Mouse (Mus musculus): Measurements from ENCODE around the gene Rasal2. TPM values are rescaled to one million over a fixed set of nuclear protein-coding genes. Genes with fewer than 3 reads are reported as not detected.

The Rasal2 gene
- total and polyA plus RNA-seq, 3 experiments, result 1.5 to 3.2 TPM; not detected in 1

GRCm38 (mm10) chr1:157169292-157169691 lies 243.1 kb downstream of the Rasal2 start:
- Histone ChIP-seq H3K27ac (ENCODE audit: control insufficient read depth, low read depth, low read length) (no peak overlapping the region), H3K36me3 (ENCODE audit: control insufficient read depth in 1 of 2, insufficient read depth in 2 of 2, low read length in 2 of 2) (no peaks in the 10 kb centered on the region)

GRCm38 (mm10) chr1:157168891-157169290 lies 243.5 kb downstream of the Rasal2 start:
- Histone ChIP-seq H3K79me2 (ENCODE audit: control insufficient read depth, insufficient read depth, low read length, poor library complexity) (no peaks in the 10 kb centered on the region), H3K27ac (ENCODE audit: control insufficient read depth, low read depth, low read length) (no peak overlapping the region), H3K36me3 (ENCODE audit: control insufficient read depth in 1 of 2, insufficient read depth in 2 of 2, low read length in 2 of 2) (no peaks in the 10 kb centered on the region), H3K4me3 (ENCODE audit: control insufficient read depth in 1 of 2, insufficient read depth in 1 of 2, low read depth in 2 of 2, low read length in 2 of 2) (no peak overlapping the region), H3K4me1 (ENCODE audit: control insufficient read depth in 1 of 2, insufficient read depth in 2 of 2, low read length in 2 of 2) (no peaks in the 10 kb centered on the region), H3K9me3 (replicated peaks; ENCODE audit: insufficient read depth, low read length) (no peaks in the 10 kb centered on the region), H3K27me3 (ENCODE audit: control insufficient read depth in 1 of 2, insufficient read depth in 2 of 2, low read length in 2 of 2) (no peaks in the 10 kb centered on the region), H3K9ac (ENCODE audit: control insufficient read depth, low read depth, low read length, poor library complexity, severe bottlenecking) (no peak overlapping the region)
- no peak for DNase-seq (ENCODE audit: low read depth, low spot score)
- TF ChIP-seq POLR2AphosphoS2 (IDR thresholded peaks at IDR 0.05; ENCODE audit: low read length) (no peak), GABPA (IDR thresholded peaks at IDR 0.05; ENCODE audit: low read depth, low read length) (no peak), POLR2A (IDR thresholded peaks at IDR 0.05; ENCODE audit: control insufficient read depth in 1 of 2, insufficient read depth in 1 of 2, low read depth in 1 of 2, low read length in 2 of 2, poor library complexity in 1 of 2) (no peak), UBTF (IDR thresholded peaks at IDR 0.05; ENCODE audit: borderline replicate concordance, insufficient read depth, low read depth, low read length) (no peak), SIN3A (IDR thresholded peaks at IDR 0.05; ENCODE audit: low read length) (no peak), CTCF (IDR thresholded peaks at IDR 0.05 in 2 of 3, conservative IDR thresholded peaks at IDR 0.05 in 1 of 3; ENCODE audit: control insufficient read depth in 1 of 3, insufficient read depth in 1 of 3, low read depth in 2 of 3, low read length in 3 of 3, poor library complexity in 1 of 3, severe bottlenecking in 1 of 3) (no peak), GATA1 (IDR thresholded peaks at IDR 0.05; ENCODE audit: low read depth, low read length) (no peak), MYC (IDR thresholded peaks at IDR 0.05; ENCODE audit: low read depth, low read length) (no peak), USF2 (IDR thresholded peaks at IDR 0.05; ENCODE audit: borderline replicate concordance in 1 of 2, insufficient read depth in 1 of 2, low read depth in 1 of 2, low read length in 2 of 2) (no peak), MEF2A (IDR thresholded peaks at IDR 0.05; ENCODE audit: extremely low read depth, insufficient replicate concordance, low read depth, low read length, poor library complexity, severe bottlenecking) (no peak), ETS1 (IDR thresholded peaks at IDR 0.05; ENCODE audit: low read depth, low read length) (no peak), MYB (IDR thresholded peaks at IDR 0.05; ENCODE audit: low read depth, low read length) (no peak), BHLHE40 (IDR thresholded peaks at IDR 0.05; ENCODE audit: borderline replicate concordance, low read depth, low read length) (no peak), ZMIZ1 (IDR thresholded peaks at IDR 0.05; ENCODE audit: low read depth, low read length) (no peak), ZC3H11A (IDR thresholded peaks at IDR 0.05; ENCODE audit: low read depth, low read length) (no peak)

More at GRCm38 (mm10) chr1:157169292-157169691, 243.1 kb downstream of the Rasal2 start:
- Histone ChIP-seq H3K4me3 (ENCODE audit: control insufficient read depth in 1 of 2, insufficient read depth in 1 of 2, low read depth in 2 of 2, low read length in 2 of 2) (no peak overlapping the region), H3K4me1 (ENCODE audit: control insufficient read depth in 1 of 2, insufficient read depth in 2 of 2, low read length in 2 of 2) (no peaks in the 10 kb centered on the region), H3K9me3 (replicated peaks; ENCODE audit: insufficient read depth, low read length) (no peaks in the 10 kb centered on the region), H3K9ac (ENCODE audit: control insufficient read depth, low read depth, low read length, poor library complexity, severe bottlenecking) (no peak overlapping the region), H3K27me3 (ENCODE audit: control insufficient read depth in 1 of 2, insufficient read depth in 2 of 2, low read length in 2 of 2) (no peaks in the 10 kb centered on the region), H3K79me2 (ENCODE audit: control insufficient read depth, insufficient read depth, low read length, poor library complexity) (no peaks in the 10 kb centered on the region)
- no peak for TF ChIP-seq CHD1 (IDR thresholded peaks at IDR 0.05; ENCODE audit: low read depth, low read length)
- TF ChIP-seq E2F4 (IDR thresholded peaks at IDR 0.05; ENCODE audit: borderline replicate concordance, low read depth, low read length), result no peak
- TF ChIP-seq RCOR1 (IDR thresholded peaks at IDR 0.05; ENCODE audit: low read depth, low read length), result no peak
- no peak for TF ChIP-seq POLR2A (IDR thresholded peaks at IDR 0.05; ENCODE audit: control insufficient read depth in 1 of 2, insufficient read depth in 1 of 2, low read depth in 1 of 2, low read length in 2 of 2, poor library complexity in 1 of 2)
- no peak for TF ChIP-seq SIN3A (IDR thresholded peaks at IDR 0.05; ENCODE audit: low read length)
- TF ChIP-seq EP300 (IDR thresholded peaks at IDR 0.05; ENCODE audit: low read depth in 1 of 2, low read length in 2 of 2), result no peak
- no peak for TF ChIP-seq MAFK (IDR thresholded peaks at IDR 0.05; ENCODE audit: borderline replicate concordance, low read depth, low read length)
- no peak for TF ChIP-seq GABPA (IDR thresholded peaks at IDR 0.05; ENCODE audit: low read depth, low read length)
- TF ChIP-seq ZKSCAN1 (IDR thresholded peaks at IDR 0.05; ENCODE audit: low read depth, low read length), result no peak
- TF ChIP-seq TCF12 (IDR thresholded peaks at IDR 0.05; ENCODE audit: low read depth, low read length), result no peak
- no peak for TF ChIP-seq MYC (IDR thresholded peaks at IDR 0.05; ENCODE audit: low read depth, low read length)
- no peak for TF ChIP-seq NRF1 (IDR thresholded peaks at IDR 0.05; ENCODE audit: insufficient read depth, low read depth, low read length, poor library complexity, severe bottlenecking)
- TF ChIP-seq ETS1 (IDR thresholded peaks at IDR 0.05; ENCODE audit: low read depth, low read length), result no peak
- TF ChIP-seq UBTF (IDR thresholded peaks at IDR 0.05; ENCODE audit: borderline replicate concordance, insufficient read depth, low read depth, low read length), result no peak
- TF ChIP-seq MAZ (IDR thresholded peaks at IDR 0.05; ENCODE audit: low read depth, low read length), result no peak
- no peak for TF ChIP-seq CHD2 (IDR thresholded peaks at IDR 0.05; ENCODE audit: low read length)
- DNase-seq (ENCODE audit: low read depth, low spot score), result no peak

All from MEL (cell line).